Mouse (Mus musculus) mouse embryonic stem cell (cell line): ENCODE measurements around the gene D230025D16Rik.
"Not testable (repeated sequence)": the region's sequence is repeated elsewhere in the genome, so short reads cannot be mapped to it uniquely, and the experiment has no call there.

Source experiments
- in situ Hi-C, 2 experiments: fragments of 300-500 bp; cut with MboI; formaldehyde crosslinking; loops; 1 replicate in 1 of 2; 3 replicates in 1 of 2; pipeline ENCODE4 v1.14.3; 2019 to 2020; ENCODE audit warnings: low sequenced_read_pairs in 2 of 2, low pct_unique_long_range_greater_than_20kb in 1 of 2, mixed read lengths in 1 of 2; ENCODE audit not compliant: unreplicated experiment in 1 of 2

Gene D230025D16Rik

DNA sequence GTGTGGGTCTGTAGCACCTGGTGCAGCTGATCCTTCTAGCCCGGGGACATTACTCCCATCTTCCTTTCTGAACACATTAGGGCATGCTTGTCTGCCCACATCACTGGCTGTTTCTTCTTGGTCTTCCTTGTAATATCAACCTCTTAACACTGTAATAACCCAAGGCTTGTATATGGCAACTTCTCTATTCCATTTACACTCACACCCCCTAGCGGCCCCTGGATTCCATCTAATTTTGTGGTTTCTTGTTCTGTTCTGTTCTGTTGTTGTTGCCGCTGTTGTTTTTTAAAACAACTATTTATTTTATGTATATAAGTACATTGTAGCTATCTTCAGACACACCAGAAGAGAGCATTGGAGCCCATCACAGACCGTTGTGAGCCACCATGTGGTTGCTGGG lies 62.0 kb downstream of the D230025D16Rik start:
- in situ Hi-C loops: loop anchor here (10.0 kb wide), 3 partner anchors 152 to 222 kb away; partner anchors contain the start of gene Ces4a (in 1 of the 2)

DNA sequence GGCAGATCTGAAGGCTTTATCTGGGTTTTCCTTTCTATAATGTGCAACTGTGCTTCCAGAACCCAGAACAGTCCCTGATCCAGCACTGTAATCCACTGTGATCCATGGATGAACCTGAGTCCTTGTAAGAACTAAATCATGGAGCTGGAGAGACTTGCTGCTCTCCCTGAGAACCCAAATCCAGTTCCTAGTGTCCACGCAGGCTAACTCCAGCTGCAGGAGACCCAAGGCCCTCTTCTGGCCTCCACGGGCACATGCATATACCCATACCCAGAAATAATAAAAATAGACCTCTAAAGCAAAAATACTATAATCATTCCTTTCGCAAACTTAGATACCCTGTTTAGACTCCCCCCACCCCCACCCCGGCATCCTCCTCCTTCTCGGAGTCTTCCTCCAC lies 63.3 kb downstream of the D230025D16Rik start:
- in situ Hi-C loops: loop anchor here (10.0 kb wide), 3 partner anchors 153 to 223 kb away; partner anchors contain the start of gene Ces4a (in 1 of the 2)

DNA sequence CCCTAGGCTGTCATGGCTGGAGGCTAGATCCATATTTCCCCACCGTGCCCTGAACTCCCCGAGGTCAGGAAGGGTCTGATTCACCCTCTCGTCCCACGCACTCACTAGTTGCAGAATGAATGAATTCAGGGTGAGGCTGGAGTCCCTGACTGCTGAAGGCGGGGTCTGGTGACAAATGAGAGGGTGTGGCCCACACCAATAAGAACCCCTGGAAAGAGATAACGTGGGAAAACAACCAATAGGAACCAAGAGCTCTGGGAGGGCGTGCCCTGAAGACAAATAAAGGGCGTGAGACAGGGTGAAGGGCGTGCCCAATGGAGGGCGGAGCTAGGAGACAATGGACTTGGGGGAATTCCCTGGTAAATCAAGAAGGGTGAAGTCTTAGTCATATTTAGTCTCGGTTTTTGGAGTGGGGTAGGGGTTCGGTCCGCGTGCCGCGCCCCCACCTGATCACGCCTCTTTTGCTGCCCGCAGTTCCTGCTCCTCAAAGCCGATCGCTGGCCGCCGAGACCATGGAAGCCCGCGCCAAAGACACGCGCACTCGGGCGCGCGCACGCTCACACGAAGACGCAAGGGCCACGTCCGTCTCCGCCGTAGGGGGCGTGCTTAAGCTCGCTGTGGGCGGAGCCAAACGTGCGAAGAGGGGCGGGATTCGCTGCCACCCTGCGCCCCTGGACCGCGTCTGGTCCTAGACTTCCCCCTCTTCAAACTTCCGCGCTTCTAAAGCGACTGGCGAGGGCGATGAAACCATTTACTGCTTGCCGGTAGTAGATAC lies 64.2 kb downstream of the D230025D16Rik start:
- in situ Hi-C loops: loop anchor here (10.0 kb wide), 3 partner anchors 154 to 224 kb away; partner anchors contain the start of gene Ces4a (in 1 of the 2)

- in situ Hi-C loops: loop anchor here (10.0 kb wide), 3 partner anchors 155 to 225 kb away; partner anchors contain the start of gene Ces4a (in 1 of the 2)
Measured at GRCm38 (mm10) chr8:105289805-105290460, 65.0 kb downstream of the D230025D16Rik start, which contains the start of gene 4931428F04Rik. 4931428F04Rik (minus strand) TSS chr8:105289864.

- in situ Hi-C loops: no loop called here
Measured at GRCm38 (mm10) chr8:105290554-105291314, 65.8 kb downstream of the D230025D16Rik start.

GRCm38 (mm10) chr8:105291364-105291763 lies 66.4 kb downstream of the D230025D16Rik start:
- in situ Hi-C loops: not testable (repeated sequence)

GRCm38 (mm10) chr8:105291802-105292201 lies 66.9 kb downstream of the D230025D16Rik start:
- in situ Hi-C loops: not testable (repeated sequence)

DNA sequence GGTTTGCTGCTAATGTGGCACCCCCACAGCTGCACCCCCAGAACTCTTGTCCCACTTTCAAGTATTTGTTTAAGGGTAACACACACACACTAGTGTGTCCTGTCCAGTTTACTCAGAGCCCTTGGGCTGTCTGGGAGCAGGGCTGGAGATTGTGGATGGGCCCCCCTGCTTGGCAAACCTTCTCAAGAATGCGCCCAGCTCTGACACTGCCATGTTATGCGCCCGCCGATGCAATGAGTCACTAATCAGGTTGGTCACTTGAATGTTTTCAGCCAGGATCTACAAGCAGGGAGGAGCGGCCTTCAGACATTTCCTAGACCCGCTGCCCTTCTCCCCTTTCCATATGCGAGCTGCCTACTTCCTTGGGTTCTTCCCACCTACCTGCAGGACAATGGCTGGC lies 67.5 kb downstream of the D230025D16Rik start:
- in situ Hi-C loops: no loop called here

- in situ Hi-C loops: no loop called here
Measured at GRCm38 (mm10) chr8:105293405-105293804, 68.5 kb downstream of the D230025D16Rik start.

DNA sequence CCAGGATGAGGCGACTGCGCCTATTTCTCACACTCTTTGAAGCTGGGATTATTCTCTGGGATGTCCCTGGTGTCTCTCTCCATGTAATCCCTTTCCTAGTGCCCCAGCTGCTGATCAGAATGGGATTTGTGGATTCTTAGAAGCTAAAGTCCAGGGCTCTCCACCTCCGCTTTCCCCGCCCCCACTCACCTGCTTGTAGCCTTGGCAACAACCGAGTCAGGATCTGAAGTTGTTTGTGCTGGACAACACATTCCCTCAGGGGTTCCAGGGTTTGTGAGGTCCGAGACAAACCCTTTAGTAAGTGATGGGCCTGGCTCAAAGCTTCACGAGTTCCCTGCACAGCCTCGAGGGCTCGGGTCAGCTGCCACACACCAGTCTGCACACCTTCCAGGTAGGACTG lies 69.8 kb downstream of the D230025D16Rik start:
- in situ Hi-C loops: no loop called here

- in situ Hi-C loops: no loop called here
Measured at GRCm38 (mm10) chr8:105295256-105295655, 70.3 kb downstream of the D230025D16Rik start.

DNA sequence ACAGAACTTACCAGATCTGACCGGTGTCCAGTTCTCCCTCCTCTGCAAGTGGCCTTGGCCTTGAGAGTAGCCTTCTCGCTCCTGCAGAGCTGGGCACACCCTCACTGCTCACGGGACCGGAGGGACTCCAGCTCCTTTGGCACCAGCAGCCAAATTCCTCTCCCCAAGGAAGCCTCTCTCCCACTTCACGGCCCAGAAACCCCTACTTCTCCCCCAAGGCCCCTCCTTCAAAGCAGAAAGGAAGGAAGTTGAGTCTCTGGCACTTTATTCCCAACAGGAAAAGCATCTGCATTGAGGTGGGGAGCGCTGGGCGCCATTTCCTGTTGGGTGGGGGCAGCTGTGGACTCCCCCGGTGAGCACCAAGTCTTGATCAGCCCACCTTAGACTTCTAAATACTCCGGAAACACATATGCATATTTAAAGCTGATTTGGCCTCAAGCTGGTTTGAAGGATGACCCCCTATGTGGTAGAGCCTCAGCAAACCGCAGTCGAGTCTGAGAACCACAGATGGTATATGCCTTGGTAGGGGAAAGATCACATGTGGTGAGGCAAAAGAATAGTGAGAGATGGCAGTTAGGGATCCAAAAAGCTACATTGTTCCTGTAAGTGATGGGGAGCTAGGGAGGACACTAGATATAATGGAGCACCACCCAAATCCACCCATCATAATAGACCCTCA lies 71.1 kb downstream of the D230025D16Rik start, which contains the start of gene Exoc3l:
Gene Exoc3l (minus strand): TSS at position 207 of the 679 bp plus-strand sequence.
- in situ Hi-C loops: no loop called here

GRCm38 (mm10) chr8:105297511-105298192 lies 72.7 kb downstream of the D230025D16Rik start, which contains the start of gene E2f4:
E2f4 (plus strand) TSS chr8:105297663.
- in situ Hi-C loops: no loop called here

- in situ Hi-C loops: no loop called here
Measured at GRCm38 (mm10) chr8:105298351-105299252, 73.7 kb downstream of the D230025D16Rik start.

- in situ Hi-C loops: no loop called here
Measured at GRCm38 (mm10) chr8:105299962-105300361, 75.0 kb downstream of the D230025D16Rik start.
